Mouse (Mus musculus) macrophage (primary cell): ENCODE measurements around the gene Tspan5. TPM values are rescaled to one million over a fixed set of nuclear protein-coding genes. Genes with fewer than 3 reads are reported as not detected.

Source experiments
- H3K27ac ChIP-seq: fragments of 350-480 bp; formaldehyde crosslinking; 2 replicates; pipeline ENCODE4 v1.9.0; 2021
- H3K36me3 ChIP-seq: fragments of 350-480 bp; formaldehyde crosslinking; 2 replicates; pipeline ENCODE4 v1.9.0; 2021; ENCODE audit errors: inconsistent target
- H3K4me3 ChIP-seq: fragments of 350-480 bp; formaldehyde crosslinking; 2 replicates; pipeline ENCODE4 v1.9.0; 2021; ENCODE audit errors: inconsistent target
- H3K79me2 ChIP-seq: fragments of 350-480 bp; formaldehyde crosslinking; 2 replicates; pipeline ENCODE4 v1.9.0; 2021; ENCODE audit errors: inconsistent target
- WGBS: methylation state at CpG from one replicate; pipeline ENCODE4 v1.1.7; 2026; ENCODE audit warnings: inconsistent platforms; ENCODE audit not compliant: missing documents; 5-methylcytosine and 5-hydroxymethylcytosine counted together
- polyA plus RNA-seq: library from polyadenylated mRNA; stranded (reverse); fragments of 250-400 nt; gene quantifications from 3 replicates; pipeline ENCODE4 v1.2.4, GENCODE M21; 2018; ENCODE audit warnings: inconsistent platforms

Tspan5 gene
- polyA plus RNA-seq, 1 experiment from 2014 or later: 5.3 TPM

GRCm38 (mm10) chr3:138847809-138848208, 105.8 kb downstream of the Tspan5 start:
- Histone ChIP-seq H3K27ac (no peak overlapping the region), H3K79me2 (no peaks in the 10 kb centered on the region), H3K4me3 (no peak overlapping the region), H3K36me3 (no peaks in the 10 kb centered on the region)
- 94% methylated on average over 3 of the region's 3 CpGs for WGBS

DNA sequence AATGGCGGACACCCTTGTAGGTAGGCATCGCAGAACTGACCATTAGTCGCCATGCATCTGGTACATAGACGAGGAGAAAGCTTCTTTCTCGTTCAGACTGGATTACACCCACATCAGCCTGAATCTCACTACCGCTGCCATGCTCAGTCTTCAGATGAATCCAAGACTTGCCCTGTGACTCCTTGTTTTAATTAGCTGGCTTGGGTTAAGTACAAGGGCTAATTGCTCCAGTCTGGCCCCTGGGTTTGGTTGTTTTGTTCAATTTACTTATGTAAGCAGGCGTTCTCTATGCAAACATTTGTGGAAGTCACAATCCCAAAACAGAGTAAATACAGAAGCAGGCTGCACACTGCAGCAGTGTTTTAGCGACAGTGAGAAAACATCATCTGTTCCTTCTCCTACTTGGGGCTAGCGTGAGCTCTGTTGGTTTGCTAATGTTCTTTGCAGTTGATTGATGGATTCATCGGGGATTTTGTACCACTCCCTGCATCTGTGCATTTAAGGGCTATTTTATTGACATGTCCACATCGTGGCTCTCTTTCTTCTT, 107.8 kb downstream of the Tspan5 start:
- WGBS: 95% methylated on average over 11 of the region's 11 CpGs
- no peaks in the 10 kb centered on the region for H3K79me2 ChIP-seq
- H3K36me3 ChIP-seq: no peaks in the 10 kb centered on the region
- H3K4me3 ChIP-seq: no peak overlapping the region
- no peak overlapping the region for H3K27ac ChIP-seq

DNA sequence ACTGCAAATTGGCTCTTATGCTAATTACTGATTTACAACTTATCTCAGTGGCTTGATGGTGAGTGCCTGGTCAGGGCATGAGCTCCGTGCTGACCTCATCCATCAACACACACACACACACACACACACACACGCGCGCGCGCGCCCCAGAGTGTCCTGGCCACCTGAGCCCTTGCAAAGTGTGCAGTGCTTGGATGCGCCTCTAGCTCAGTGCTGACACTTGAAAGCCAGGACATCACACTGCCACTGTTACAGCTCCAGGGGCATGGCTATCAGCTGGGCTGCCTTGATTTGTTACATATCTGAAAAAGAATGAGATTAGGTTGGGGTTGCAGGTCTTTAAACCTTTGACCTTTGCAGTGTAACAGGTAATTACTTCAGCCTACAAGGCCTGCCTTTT, 109.9 kb downstream of the Tspan5 start:
- WGBS: 98% methylated on average over 8 of the region's 8 CpGs
- no peak overlapping the region for H3K4me3 ChIP-seq
- no peak overlapping the region for H3K27ac ChIP-seq
- H3K36me3 ChIP-seq: no peaks in the 10 kb centered on the region
- H3K79me2 ChIP-seq: no peaks in the 10 kb centered on the region

DNA sequence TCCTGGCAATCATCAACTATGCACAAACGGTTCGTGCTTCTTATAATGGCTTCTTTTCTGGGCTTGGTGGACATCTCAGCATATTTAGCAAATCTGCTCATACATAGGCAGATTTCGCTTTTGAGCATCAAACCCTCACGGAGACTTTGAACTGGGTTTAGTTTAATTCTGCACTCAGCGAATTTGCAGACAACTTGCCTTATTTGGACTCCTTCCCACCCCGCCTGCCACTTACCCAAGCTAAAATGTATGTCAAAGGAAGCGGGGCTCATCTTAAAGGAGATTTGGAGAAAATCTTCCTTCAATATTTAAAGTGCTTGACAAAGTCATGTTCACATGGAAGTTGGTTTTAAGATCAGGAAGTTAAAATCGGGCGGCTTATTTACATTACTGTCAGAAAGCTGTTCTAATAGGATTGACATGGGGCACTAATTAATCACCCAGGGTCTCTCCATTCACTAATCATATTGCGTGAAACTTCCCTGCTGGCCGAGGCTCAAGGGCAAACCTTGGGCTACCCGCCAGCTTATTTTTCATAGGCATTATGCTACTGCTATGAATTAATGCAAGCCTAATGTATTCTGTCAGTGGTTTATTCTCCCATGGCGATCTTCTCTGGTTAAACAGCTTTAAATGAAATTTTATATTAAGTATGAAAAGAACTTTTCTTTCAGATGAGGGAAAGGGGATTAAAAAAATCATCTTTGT, 111.1 kb downstream of the Tspan5 start:
- Histone ChIP-seq H3K27ac (no peak overlapping the region), H3K79me2 (no peaks in the 10 kb centered on the region), H3K36me3 (no peaks in the 10 kb centered on the region), H3K4me3 (no peak overlapping the region)
- WGBS: 88% methylated on average over 13 of the region's 13 CpGs

DNA sequence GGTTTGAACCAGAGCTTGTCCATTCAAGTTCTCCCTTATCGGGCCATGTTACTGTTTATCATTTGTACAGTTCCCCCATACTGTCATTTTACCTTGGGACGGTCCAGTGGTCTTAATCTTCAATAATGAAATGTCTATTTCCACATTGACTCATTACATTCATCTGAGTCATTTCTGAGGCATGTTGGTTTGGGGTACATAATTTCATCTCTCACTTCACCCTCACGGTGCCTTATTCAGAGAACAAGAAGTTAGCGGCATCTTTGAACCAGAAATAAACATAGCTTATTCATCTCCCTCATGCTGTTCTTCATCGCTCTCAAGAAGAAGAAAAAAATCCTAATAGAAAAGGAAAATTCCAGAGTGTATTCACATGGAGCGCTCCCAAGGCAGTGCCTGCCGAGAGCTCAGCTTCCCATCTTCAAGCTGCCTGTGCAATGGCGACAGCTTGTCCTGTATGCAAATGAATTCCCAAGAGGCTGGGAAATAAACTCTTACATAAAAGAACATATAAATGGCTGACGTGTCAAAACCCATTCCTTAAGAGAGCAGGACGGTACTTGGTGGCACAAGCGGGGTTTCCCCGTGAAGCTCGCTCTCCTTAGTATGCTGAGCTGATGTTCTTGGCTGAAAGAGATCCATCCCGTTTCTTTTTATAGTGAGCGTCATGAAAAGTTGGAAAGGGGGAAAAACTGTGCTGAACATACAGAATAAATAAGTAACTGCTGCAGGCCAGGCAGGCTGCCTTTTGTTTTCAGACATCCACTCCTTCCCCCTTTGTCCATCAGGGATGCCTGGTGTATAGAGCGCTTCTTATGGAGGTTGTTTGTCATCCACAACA, 112.2 kb downstream of the Tspan5 start:
- no peaks in the 10 kb centered on the region for H3K36me3 ChIP-seq
- 96% methylated on average over 16 of the region's 16 CpGs for WGBS
- H3K4me3 ChIP-seq: no peak overlapping the region
- H3K79me2 ChIP-seq: no peaks in the 10 kb centered on the region
- H3K27ac ChIP-seq: no peak overlapping the region

DNA sequence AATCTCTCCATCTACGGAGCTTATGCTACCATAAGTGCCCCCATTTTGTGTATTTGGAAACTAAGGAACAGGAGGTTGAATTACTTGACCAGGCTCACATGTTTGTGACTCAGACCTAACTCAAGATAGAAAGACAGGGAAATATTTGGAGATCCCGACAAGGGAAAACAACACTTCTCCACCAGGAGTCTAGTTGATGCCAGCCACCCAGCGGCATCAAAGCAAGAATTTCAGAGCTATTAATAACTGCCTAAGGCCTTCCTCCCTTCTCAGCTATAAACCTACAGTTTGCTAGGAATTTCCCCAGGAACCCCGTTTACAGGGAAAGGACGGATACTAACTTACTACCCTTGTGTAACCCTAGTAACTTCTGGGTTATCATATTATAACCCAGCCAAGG, 113.4 kb downstream of the Tspan5 start:
- Histone ChIP-seq H3K4me3 (no peak overlapping the region), H3K36me3 (no peaks in the 10 kb centered on the region), H3K27ac (no peak overlapping the region), H3K79me2 (no peaks in the 10 kb centered on the region)
- WGBS: 94% methylated on average over 5 of the region's 5 CpGs

DNA sequence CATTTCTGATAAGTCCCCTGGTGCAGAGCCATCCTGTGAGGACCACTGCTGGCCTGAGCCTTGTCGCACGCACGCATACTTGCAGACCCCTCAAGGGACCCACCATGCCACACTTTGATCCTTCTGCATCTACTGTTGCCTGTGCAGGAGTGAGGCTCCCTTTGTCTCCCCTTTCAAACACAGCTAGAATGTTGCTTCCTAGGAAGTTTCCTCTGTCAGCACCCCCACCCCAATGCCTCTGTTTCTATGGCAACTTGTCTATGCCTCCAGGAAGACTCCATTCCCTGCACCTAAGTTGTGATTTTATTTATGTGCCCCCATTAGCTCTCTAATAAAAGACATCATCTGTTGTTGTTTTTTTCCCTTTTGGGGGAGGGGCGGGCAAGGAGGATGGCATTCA, 115.0 kb downstream of the Tspan5 start:
- Histone ChIP-seq H3K27ac (no peak overlapping the region), H3K79me2 (no peaks in the 10 kb centered on the region), H3K36me3 (no peaks in the 10 kb centered on the region), H3K4me3 (no peak overlapping the region)
- 98% methylated on average over 4 of the region's 4 CpGs for WGBS

- H3K79me2 ChIP-seq: no peaks in the 10 kb centered on the region
- no peaks in the 10 kb centered on the region for H3K36me3 ChIP-seq
- WGBS: 94% methylated on average over 12 of the region's 12 CpGs
- no peak overlapping the region for H3K27ac ChIP-seq
- H3K4me3 ChIP-seq: no peak overlapping the region
Measured at GRCm38 (mm10) chr3:138857805-138858546, 116.0 kb downstream of the Tspan5 start.

DNA sequence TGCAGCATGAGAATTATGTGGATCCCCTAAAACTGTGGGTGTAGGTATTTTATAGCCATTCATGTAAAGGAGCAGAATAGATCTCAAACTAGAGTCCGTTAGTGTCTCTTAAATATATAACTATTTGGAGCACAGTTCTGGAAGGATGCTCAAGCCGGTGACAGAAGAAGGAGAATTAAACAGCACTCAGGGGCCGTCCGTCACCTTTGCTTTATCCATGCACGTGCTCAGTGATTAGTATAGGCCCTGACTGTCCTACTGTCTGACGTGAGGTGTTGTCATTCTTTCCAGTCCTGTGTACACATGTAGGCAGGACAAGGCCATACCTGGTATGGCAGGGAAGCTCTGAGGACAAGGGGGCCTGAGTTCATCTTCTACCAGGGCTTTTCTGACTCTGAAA, 116.7 kb downstream of the Tspan5 start:
- Histone ChIP-seq H3K36me3 (no peaks in the 10 kb centered on the region), H3K79me2 (no peaks in the 10 kb centered on the region), H3K27ac (no peak overlapping the region), H3K4me3 (no peak overlapping the region)
- WGBS: 96% methylated on average over 6 of the region's 6 CpGs

GRCm38 (mm10) chr3:138859166-138859565, 117.2 kb downstream of the Tspan5 start:
- WGBS: 89% methylated on average over 3 of the region's 8 CpGs
- H3K4me3 ChIP-seq: no peak overlapping the region
- H3K79me2 ChIP-seq: no peaks in the 10 kb centered on the region
- no peaks in the 10 kb centered on the region for H3K36me3 ChIP-seq
- no peak overlapping the region for H3K27ac ChIP-seq

- Histone ChIP-seq H3K27ac (no peak overlapping the region), H3K36me3 (no peaks in the 10 kb centered on the region), H3K79me2 (no peaks in the 10 kb centered on the region), H3K4me3 (no peak overlapping the region)
- WGBS: 92% methylated on average over 8 of the region's 8 CpGs
Measured at GRCm38 (mm10) chr3:138859666-138860065, 117.7 kb downstream of the Tspan5 start.

GRCm38 (mm10) chr3:138860257-138860760, 118.3 kb downstream of the Tspan5 start:
- H3K79me2 ChIP-seq: no peaks in the 10 kb centered on the region
- 88% methylated on average over 11 of the region's 11 CpGs for WGBS
- H3K4me3 ChIP-seq: no peak overlapping the region
- no peaks in the 10 kb centered on the region for H3K36me3 ChIP-seq
- no peak overlapping the region for H3K27ac ChIP-seq

DNA sequence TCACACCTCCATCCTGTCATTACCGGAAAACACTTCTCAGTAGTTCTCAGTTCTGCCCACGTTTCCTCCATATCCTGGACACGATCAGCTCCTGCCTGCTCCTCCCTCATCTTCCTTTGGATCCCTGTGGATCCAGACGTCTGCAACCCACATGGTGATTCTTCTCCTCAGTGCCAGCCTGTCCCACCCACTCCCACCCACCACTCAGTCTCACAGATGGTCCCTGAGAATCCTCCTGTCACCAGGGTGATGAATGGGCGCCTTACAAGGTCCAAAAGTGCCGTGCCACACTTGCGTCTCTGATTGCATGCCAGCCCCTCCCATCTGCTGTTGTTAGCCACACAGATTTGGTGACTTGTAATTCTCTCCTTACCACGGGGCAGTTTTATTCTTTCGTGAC, 119.0 kb downstream of the Tspan5 start:
- Histone ChIP-seq H3K36me3 (no peaks in the 10 kb centered on the region), H3K79me2 (no peaks in the 10 kb centered on the region), H3K4me3 (no peak overlapping the region), H3K27ac (no peak overlapping the region)
- WGBS: 91% methylated on average over 9 of the region's 9 CpGs

- Histone ChIP-seq H3K27ac (no peak overlapping the region), H3K36me3 (no peaks in the 10 kb centered on the region), H3K79me2 (no peaks in the 10 kb centered on the region), H3K4me3 (no peak overlapping the region)
- WGBS: 98% methylated on average over 3 of the region's 3 CpGs
Measured at GRCm38 (mm10) chr3:138861589-138861988, 119.6 kb downstream of the Tspan5 start.
